Mouse (Mus musculus) liver, adult 2 months (tissue): ENCODE measurements at regions not wholly inside any gene's neighbourhood (a gene's known extent, or its start where the extent isn't known, plus 50 kb on each side); places are given as distances from the start of the nearest gene placed in this dataset.

Experiments
- DNase-seq: peaks from one replicate; pipeline ENCODE4 v3.0.0-alpha.2; 2011; ENCODE audit warnings: low read depth, low spot score; ENCODE audit errors: extremely low read depth
- H3K27ac ChIP-seq: fragments of 200-500 bp; replicated peaks from 2 replicates; pipeline ENCODE4 v1.5.1; 2012; ENCODE audit warnings: low read depth, mild to moderate bottlenecking, control low read depth, inconsistent platforms, low read length; ENCODE audit not compliant: insufficient read depth
- H3K27me3 ChIP-seq: fragments of 200-500 bp; 2 replicates; pipeline ENCODE4 v1.6.1; 2012; ENCODE audit warnings: mild to moderate bottlenecking, moderate library complexity, low read length, inconsistent platforms; ENCODE audit not compliant: control insufficient read depth, insufficient read depth
- H3K36me3 ChIP-seq: fragments of 200-500 bp; 2 replicates; pipeline ENCODE4 v1.6.1; 2012; ENCODE audit warnings: low read length, inconsistent platforms; ENCODE audit not compliant: control insufficient read depth, insufficient read depth
- H3K4me1 ChIP-seq: fragments of 200-500 bp; 2 replicates; pipeline ENCODE4 v1.6.1; 2011; ENCODE audit warnings: low read length; ENCODE audit not compliant: control insufficient read depth, insufficient read depth
- H3K4me3 ChIP-seq: fragments of 200-500 bp; 2 replicates; pipeline ENCODE4 v1.5.1; 2011; ENCODE audit warnings: low read depth, mild to moderate bottlenecking, control low read depth, low read length, moderate library complexity; ENCODE audit not compliant: insufficient read depth
- H3K79me2 ChIP-seq: fragments of 200-500 bp; 2 replicates; pipeline ENCODE4 v1.6.1; 2012; ENCODE audit warnings: inconsistent platforms, mild to moderate bottlenecking, low read length, moderate library complexity; ENCODE audit not compliant: control insufficient read depth, insufficient read depth
- H3K9ac ChIP-seq: fragments of 200-500 bp; 2 replicates; pipeline ENCODE4 v1.6.1; 2012; ENCODE audit warnings: low read depth, mild to moderate bottlenecking, control low read depth, inconsistent platforms, low read length
- CTCF ChIP-seq: fragments of 200-500 bp; IDR thresholded peaks from 2 replicates; pipeline ENCODE4 v1.5.1; 2011; ENCODE audit warnings: low read depth, low read length, control low read depth
- POLR2A ChIP-seq: fragments of 200-500 bp; IDR thresholded peaks from 2 replicates; pipeline ENCODE4 v1.6.1; 2011; ENCODE audit warnings: low read length, control low read depth; ENCODE audit not compliant: insufficient read depth; ENCODE audit errors: extremely low read depth
- WGBS: fragments of 180-500 bp; shearing (Covaris S2); methylation state at CpG from one replicate; pipeline ENCODE4 v1.1.7; 2018; 5-methylcytosine and 5-hydroxymethylcytosine counted together

- Histone ChIP-seq H3K27ac (no peak overlapping the region), H3K4me3 (no peak overlapping the region), H3K27me3 (no peaks in the 10 kb centered on the region), H3K9ac (no peak overlapping the region), H3K36me3 (no peaks in the 10 kb centered on the region), H3K4me1 (no peaks in the 10 kb centered on the region), H3K79me2 (no peaks in the 10 kb centered on the region)
- WGBS: 63% methylated on average over 15 of the region's 15 CpGs
- no peak for TF ChIP-seq POLR2A
- no peak for TF ChIP-seq CTCF
- no peak for DNase-seq
Observed at GRCm38 (mm10) chr13:107528724-107529456, 507.0 kb upstream of the Kif2a start.

- Histone ChIP-seq H3K79me2 (no peaks in the 10 kb centered on the region), H3K27me3 (no peaks in the 10 kb centered on the region), H3K4me1 (no peaks in the 10 kb centered on the region), H3K36me3 (no peaks in the 10 kb centered on the region), H3K9ac (no peak overlapping the region), H3K4me3 (no peak overlapping the region), H3K27ac (no peak overlapping the region)
- TF ChIP-seq CTCF (no peak), POLR2A (no peak)
- DNase-seq: no peak
- WGBS: 92% methylated on average over 3 of the region's 3 CpGs
Observed at GRCm38 (mm10) chr13:107522942-107523341, 501.0 kb upstream of the Kif2a start.

- Histone ChIP-seq H3K27ac (no peak overlapping the region), H3K4me1 (no peaks in the 10 kb centered on the region), H3K27me3 (no peaks in the 10 kb centered on the region), H3K79me2 (no peaks in the 10 kb centered on the region), H3K36me3 (no peaks in the 10 kb centered on the region), H3K4me3 (no peak overlapping the region), H3K9ac (no peak overlapping the region)
- TF ChIP-seq CTCF (no peak), POLR2A (no peak)
- 79% methylated on average over 3 of the region's 3 CpGs for WGBS
- peak; percentile 22 for DNase-seq
Observed at GRCm38 (mm10) chr13:107514236-107514635, 492.3 kb upstream of the Kif2a start.

GRCm38 (mm10) chr13:107513274-107514146, 491.6 kb upstream of the Kif2a start:
- H3K4me1 ChIP-seq: no peaks in the 10 kb centered on the region
- DNase-seq: no peak
- no peaks in the 10 kb centered on the region for H3K79me2 ChIP-seq
- TF ChIP-seq CTCF (no peak), POLR2A (no peak)
- H3K9ac ChIP-seq: no peak overlapping the region
- H3K36me3 ChIP-seq: no peaks in the 10 kb centered on the region
- no peak overlapping the region for H3K4me3 ChIP-seq
- 76% methylated on average over 6 of the region's 6 CpGs for WGBS
- no peaks in the 10 kb centered on the region for H3K27me3 ChIP-seq
- no peak overlapping the region for H3K27ac ChIP-seq

GRCm38 (mm10) chr13:107507336-107507735, 485.4 kb upstream of the Kif2a start:
- Histone ChIP-seq H3K36me3 (no peaks in the 10 kb centered on the region), H3K4me3 (no peak overlapping the region), H3K79me2 (no peaks in the 10 kb centered on the region), H3K27me3 (no peaks in the 10 kb centered on the region), H3K4me1 (no peaks in the 10 kb centered on the region), H3K9ac (no peak overlapping the region), H3K27ac (no peak overlapping the region)
- TF ChIP-seq CTCF: no peak
- no peak for TF ChIP-seq POLR2A
- no peak for DNase-seq
- WGBS: 22% methylated on average over 3 of the region's 3 CpGs

GRCm38 (mm10) chr13:107506832-107507231, 484.9 kb upstream of the Kif2a start:
- Histone ChIP-seq H3K4me1 (no peaks in the 10 kb centered on the region), H3K27me3 (no peaks in the 10 kb centered on the region), H3K27ac (no peak overlapping the region), H3K9ac (no peak overlapping the region), H3K36me3 (no peaks in the 10 kb centered on the region), H3K4me3 (no peak overlapping the region), H3K79me2 (no peaks in the 10 kb centered on the region)
- 50% methylated on average over 4 of the region's 4 CpGs for WGBS
- TF ChIP-seq CTCF (no peak), POLR2A (no peak)
- DNase-seq: no peak
